Mouse (Mus musculus): ENCODE measurements around the gene 4930590J08Rik.

The 4930590J08Rik gene

GRCm38 (mm10) chr6:91960028-91960811 is 57.6 kb downstream of the 4930590J08Rik start:
- in situ Hi-C loops (cut with MboI, MseI): no loop called here

GRCm38 (mm10) chr6:91963429-91963828 is 60.8 kb downstream of the 4930590J08Rik start:
- in situ Hi-C loops (cut with MboI, MseI): no loop called here

GRCm38 (mm10) chr6:91965060-91965459 is 62.5 kb downstream of the 4930590J08Rik start:
- in situ Hi-C loops (cut with MboI, MseI): no loop called here

GRCm38 (mm10) chr6:91966006-91966405 is 63.4 kb downstream of the 4930590J08Rik start:
- in situ Hi-C loops (cut with MboI, MseI): no loop called here

- in situ Hi-C loops (cut with MboI, MseI): no loop called here
These were observed 69.6 kb downstream of the 4930590J08Rik start for GRCm38 (mm10) chr6:91972201-91972646.

GRCm38 (mm10) chr6:91973972-91974371 is 71.4 kb downstream of the 4930590J08Rik start:
- in situ Hi-C loops (cut with MboI, MseI): no loop called here

GRCm38 (mm10) chr6:91978371-91979300 is 76.0 kb downstream of the 4930590J08Rik start, which contains the start of gene Fgd5:
TSS of gene Fgd5 (plus strand) at chr6:91978878.
- in situ Hi-C loops (cut with MboI, MseI): no loop called here

GRCm38 (mm10) chr6:91979301-91979996 is 76.8 kb downstream of the 4930590J08Rik start:
- in situ Hi-C loops (cut with MboI, MseI): no loop called here

GRCm38 (mm10) chr6:91980011-91980410 is 77.4 kb downstream of the 4930590J08Rik start:
- in situ Hi-C loops (cut with MboI, MseI): no loop called here

GRCm38 (mm10) chr6:91990101-91990500 is 87.5 kb downstream of the 4930590J08Rik start:
- in situ Hi-C loops (cut with MboI, MseI): no loop called here

GRCm38 (mm10) chr6:91992823-91993222 is 90.2 kb downstream of the 4930590J08Rik start:
- in situ Hi-C loops (cut with MboI, MseI): no loop called here

GRCm38 (mm10) chr6:91993795-91994505 is 91.3 kb downstream of the 4930590J08Rik start:
- in situ Hi-C loops (cut with MboI, MseI): no loop called here

GRCm38 (mm10) chr6:91996072-91996471 is 93.5 kb downstream of the 4930590J08Rik start:
- in situ Hi-C loops (cut with MboI, MseI): no loop called here
